Mouse (Mus musculus) MEL (cell line): Measurements from ENCODE around the gene Tax1bp3.

ENCODE experiments used
- MAZ ChIP-seq: IDR thresholded peaks from 2 replicates; pipeline ENCODE4 v1.6.1; 2012; ENCODE audit warnings: low read depth, mild to moderate bottlenecking, inconsistent platforms, low read length, improper control_type of control experiment
- POLR2AphosphoS2 ChIP-seq: IDR thresholded peaks from 2 replicates; pipeline ENCODE4 v1.6.1; 2011; ENCODE audit warnings: low read length, improper control_type of control experiment
- RCOR1 ChIP-seq: IDR thresholded peaks from 2 replicates; pipeline ENCODE4 v1.6.1; 2012; ENCODE audit warnings: low read depth, mild to moderate bottlenecking, inconsistent platforms, low read length, improper control_type of control experiment
- SMC3 ChIP-seq: IDR thresholded peaks from 2 replicates; pipeline ENCODE4 v1.6.1; 2011; ENCODE audit warnings: low read depth, low read length, improper control_type of control experiment
- TAL1 ChIP-seq: IDR thresholded peaks from 2 replicates; pipeline ENCODE4 v1.6.1; 2012; ENCODE audit warnings: mild to moderate bottlenecking, inconsistent platforms, low read length, moderate library complexity, mixed read lengths
- ZNF384 ChIP-seq: IDR thresholded peaks from 2 replicates; pipeline ENCODE4 v1.6.1; 2012; ENCODE audit warnings: low read depth, mild to moderate bottlenecking, inconsistent platforms, low read length, improper control_type of control experiment

DNA sequence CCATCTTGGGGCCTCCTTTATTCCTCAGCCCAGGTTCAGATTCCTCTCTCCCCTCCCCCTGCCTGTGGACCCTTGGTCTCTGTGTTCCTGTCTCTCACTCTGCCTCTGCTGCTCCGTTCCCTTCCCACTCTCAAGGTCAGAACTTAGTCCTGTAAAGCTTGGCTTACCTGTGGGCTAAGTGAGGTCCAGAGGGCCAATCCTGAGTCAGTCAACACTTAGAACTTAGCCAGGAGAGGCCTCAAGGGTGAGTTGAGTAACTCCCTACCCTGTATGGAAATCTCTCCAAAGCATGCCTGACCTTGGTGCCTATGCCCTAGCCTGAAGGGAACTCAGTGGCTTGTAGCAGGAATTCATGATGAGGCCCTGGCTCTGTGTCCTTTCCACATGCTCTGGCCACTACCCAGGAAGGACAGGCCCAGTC is 32.6 kb upstream of the Tax1bp3 start:
- TF ChIP-seq MAZ (no peak), SMC3 (no peak), TAL1 (no peak), RCOR1 (no peak), POLR2AphosphoS2 (no peak), ZNF384 (no peak)
